Mouse (Mus musculus) liver, adult 2 months (tissue): ENCODE measurements around the gene Med28. TPM values are rescaled to one million over a fixed set of nuclear protein-coding genes. Genes with fewer than 3 reads are reported as not detected.
A peak's percentile ranks its signal among the peaks of the same experiment; 100 is the strongest.

Source experiments
- DNase-seq: peaks from one replicate; pipeline ENCODE4 v3.0.0-alpha.2; 2011; ENCODE audit warnings: low read depth, low spot score; ENCODE audit errors: extremely low read depth
- H3K27ac ChIP-seq: fragments of 200-500 bp; replicated peaks from 2 replicates; pipeline ENCODE4 v1.5.1; 2012; ENCODE audit warnings: low read depth, mild to moderate bottlenecking, control low read depth, inconsistent platforms, low read length; ENCODE audit not compliant: insufficient read depth
- H3K27me3 ChIP-seq: fragments of 200-500 bp; 2 replicates; pipeline ENCODE4 v1.6.1; 2012; ENCODE audit warnings: mild to moderate bottlenecking, moderate library complexity, low read length, inconsistent platforms; ENCODE audit not compliant: control insufficient read depth, insufficient read depth
- H3K36me3 ChIP-seq: fragments of 200-500 bp; 2 replicates; pipeline ENCODE4 v1.6.1; 2012; ENCODE audit warnings: low read length, inconsistent platforms; ENCODE audit not compliant: control insufficient read depth, insufficient read depth
- H3K4me1 ChIP-seq: fragments of 200-500 bp; 2 replicates; pipeline ENCODE4 v1.6.1; 2011; ENCODE audit warnings: low read length; ENCODE audit not compliant: control insufficient read depth, insufficient read depth
- H3K4me3 ChIP-seq: fragments of 200-500 bp; 2 replicates; pipeline ENCODE4 v1.5.1; 2011; ENCODE audit warnings: low read depth, mild to moderate bottlenecking, control low read depth, low read length, moderate library complexity; ENCODE audit not compliant: insufficient read depth
- H3K79me2 ChIP-seq: fragments of 200-500 bp; 2 replicates; pipeline ENCODE4 v1.6.1; 2012; ENCODE audit warnings: inconsistent platforms, mild to moderate bottlenecking, low read length, moderate library complexity; ENCODE audit not compliant: control insufficient read depth, insufficient read depth
- H3K9ac ChIP-seq: fragments of 200-500 bp; 2 replicates; pipeline ENCODE4 v1.6.1; 2012; ENCODE audit warnings: low read depth, mild to moderate bottlenecking, control low read depth, inconsistent platforms, low read length
- CTCF ChIP-seq: fragments of 200-500 bp; IDR thresholded peaks from 2 replicates; pipeline ENCODE4 v1.5.1; 2011; ENCODE audit warnings: low read depth, low read length, control low read depth
- POLR2A ChIP-seq: fragments of 200-500 bp; IDR thresholded peaks from 2 replicates; pipeline ENCODE4 v1.6.1; 2011; ENCODE audit warnings: low read length, control low read depth; ENCODE audit not compliant: insufficient read depth; ENCODE audit errors: extremely low read depth
- WGBS: fragments of 180-500 bp; shearing (Covaris S2); methylation state at CpG from one replicate; pipeline ENCODE4 v1.1.7; 2018; 5-methylcytosine and 5-hydroxymethylcytosine counted together
- polyA plus RNA-seq: library from polyadenylated mRNA; depleted of rRNA; stranded (reverse); fragments of >200 nt; gene quantifications from 2 replicates; pipeline ENCODE4 v1.2.3, GENCODE M21; 2012
- total RNA-seq: library from RNA; depleted of rRNA; stranded (reverse); fragments of >200 nt; gene quantifications from 2 replicates; pipeline ENCODE4 v1.2.3, GENCODE M21; 2014

Med28 gene
- total and polyA plus RNA-seq, 2 experiments = 27.2 to 44.8 TPM

- H3K36me3 ChIP-seq = peaks cover 52% of the 10 kb centered on the region
Measured at GRCm38 (mm10) chr5:45526338-45526737, 6.3 kb downstream of the Med28 start.

DNA sequence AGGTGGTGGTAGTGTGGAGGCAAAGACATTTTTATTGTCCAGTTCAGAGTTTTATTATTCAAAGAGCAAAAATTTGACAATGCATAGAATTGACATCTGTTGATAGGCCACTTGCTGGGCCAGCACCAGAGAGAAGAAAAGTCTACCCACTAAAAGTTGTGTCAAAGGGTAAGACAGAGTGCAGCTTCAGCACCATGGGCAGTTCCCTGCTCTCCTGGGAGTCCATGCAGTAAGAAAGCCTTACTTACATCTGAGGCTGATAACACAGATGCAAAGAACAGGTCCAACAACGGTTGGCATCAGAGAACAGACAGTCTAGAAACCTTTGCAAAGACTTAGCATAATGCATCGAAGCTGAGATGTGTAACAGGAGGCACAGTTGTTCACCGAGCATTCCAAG, 9.7 kb downstream of the Med28 start:
- H3K9ac ChIP-seq = no peak overlapping the region
- TF ChIP-seq CTCF = no peak
- TF ChIP-seq POLR2A = no peak
- WGBS = 89% methylated on average over 3 of the region's 3 CpGs
- H3K27me3 ChIP-seq = no peaks in the 10 kb centered on the region
- peaks cover 4% of the 10 kb centered on the region for H3K4me1 ChIP-seq
- no peak overlapping the region for H3K27ac ChIP-seq
- no peak overlapping the region for H3K4me3 ChIP-seq
- no peaks in the 10 kb centered on the region for H3K79me2 ChIP-seq
- no peak for DNase-seq
- peaks cover 42% of the 10 kb centered on the region for H3K36me3 ChIP-seq

More at GRCm38 (mm10) chr5:45526338-45526737, 6.3 kb downstream of the Med28 start:
- Histone ChIP-seq H3K4me3 (no peak overlapping the region), H3K27me3 (no peaks in the 10 kb centered on the region), H3K79me2 (peaks cover 5% of the 10 kb centered on the region; the same call in 1 of the 2 replicates), H3K4me1 (no peaks in the 10 kb centered on the region), H3K9ac (no peak overlapping the region), H3K27ac (no peak overlapping the region)
- 94% methylated on average over 4 of the region's 4 CpGs for WGBS
- TF ChIP-seq POLR2A = no peak
- TF ChIP-seq CTCF = no peak
- no peak for DNase-seq

DNA sequence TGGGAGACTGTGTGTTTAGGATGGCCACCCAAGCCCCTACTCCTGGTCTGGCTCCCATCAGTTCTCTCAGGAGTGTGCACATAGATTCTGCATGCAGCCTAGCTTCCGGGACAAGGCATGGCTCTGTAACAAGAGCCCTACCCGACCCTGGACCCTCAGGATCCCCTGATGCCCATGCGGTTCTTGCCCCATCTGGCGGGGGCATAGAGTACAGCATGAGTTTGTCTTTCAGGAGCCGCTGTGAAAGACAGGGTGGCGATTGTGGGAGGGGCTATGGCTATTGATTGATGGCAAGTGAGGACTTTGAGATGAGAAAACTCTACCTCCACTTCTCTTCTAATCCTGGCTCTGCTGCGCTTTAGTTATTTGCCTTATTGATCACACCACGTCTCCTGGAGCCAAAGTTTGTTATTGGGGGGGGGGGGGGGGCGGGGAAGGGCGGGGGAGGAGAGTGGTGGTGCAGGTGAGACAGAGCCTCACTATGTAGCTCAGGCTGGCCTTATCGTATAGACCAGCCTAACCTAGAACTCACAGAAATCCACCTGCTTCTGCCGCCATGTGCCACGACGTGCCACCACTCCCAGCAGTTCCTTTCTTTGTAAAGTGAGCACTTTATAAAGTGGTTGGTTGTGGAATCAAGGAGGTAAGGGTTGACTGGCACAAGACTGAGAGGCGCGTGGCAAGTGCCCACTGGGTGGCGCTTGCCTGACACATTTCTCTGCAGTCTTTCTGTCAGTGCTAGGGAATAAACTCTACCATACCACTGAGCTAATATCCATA, 14.5 kb downstream of the Med28 start:
- Histone ChIP-seq H3K9ac (peak overlapping the region; percentile 61), H3K79me2 (no peaks in the 10 kb centered on the region), H3K4me3 (peak overlapping the region; percentile 39; the same call in 1 of the 2 replicates), H3K27me3 (no peaks in the 10 kb centered on the region), H3K27ac (peak overlapping the region; percentile 83), H3K4me1 (peaks cover 4% of the 10 kb centered on the region), H3K36me3 (peaks cover 7% of the 10 kb centered on the region)
- 2% methylated on average over 17 of the region's 17 CpGs for WGBS
- DNase-seq = peak; percentile 94
- TF ChIP-seq POLR2A (no peak), CTCF (peak; percentile 92)

GRCm38 (mm10) chr5:45535177-45535576, 15.1 kb downstream of the Med28 start:
- 34% methylated on average over 4 of the region's 4 CpGs for WGBS
- Histone ChIP-seq H3K4me3 (no peak overlapping the region), H3K9ac (no peak overlapping the region), H3K79me2 (no peaks in the 10 kb centered on the region), H3K4me1 (peaks cover 4% of the 10 kb centered on the region), H3K27me3 (no peaks in the 10 kb centered on the region), H3K27ac (no peak overlapping the region), H3K36me3 (peaks cover 4% of the 10 kb centered on the region)
- TF ChIP-seq CTCF (no peak), POLR2A (no peak)
- no peak for DNase-seq

GRCm38 (mm10) chr5:45539502-45539901, 19.5 kb downstream of the Med28 start:
- H3K4me3 ChIP-seq = no peak overlapping the region
- H3K79me2 ChIP-seq = no peaks in the 10 kb centered on the region
- TF ChIP-seq CTCF = peak; percentile 39
- no peak for TF ChIP-seq POLR2A
- H3K27ac ChIP-seq = no peak overlapping the region
- WGBS = 61% methylated on average over 10 of the region's 10 CpGs
- no peaks in the 10 kb centered on the region; the same call in 1 of the 2 replicates for H3K4me1 ChIP-seq
- no peaks in the 10 kb centered on the region for H3K27me3 ChIP-seq
- H3K9ac ChIP-seq = no peak overlapping the region
- DNase-seq = no peak
- no peaks in the 10 kb centered on the region for H3K36me3 ChIP-seq

GRCm38 (mm10) chr5:45543374-45543773, 23.3 kb downstream of the Med28 start:
- no peaks in the 10 kb centered on the region for H3K79me2 ChIP-seq
- no peak overlapping the region for H3K9ac ChIP-seq
- H3K4me1 ChIP-seq = no peaks in the 10 kb centered on the region
- DNase-seq = no peak
- TF ChIP-seq POLR2A = no peak
- 82% methylated on average over 5 of the region's 5 CpGs for WGBS
- H3K27me3 ChIP-seq = no peaks in the 10 kb centered on the region
- H3K4me3 ChIP-seq = no peak overlapping the region
- H3K27ac ChIP-seq = no peak overlapping the region
- H3K36me3 ChIP-seq = no peaks in the 10 kb centered on the region
